Mouse (Mus musculus): ENCODE results near the gene Asb1. TPM values are rescaled to one million over a fixed set of nuclear protein-coding genes. Genes with fewer than 3 reads are reported as not detected.

Asb1 gene
- 2.6 TPM in 2 replicates for polyA plus RNA-seq (2015; fragmentation: Nextera tagmentation; extraction: Ambion mirVana)

DNA sequence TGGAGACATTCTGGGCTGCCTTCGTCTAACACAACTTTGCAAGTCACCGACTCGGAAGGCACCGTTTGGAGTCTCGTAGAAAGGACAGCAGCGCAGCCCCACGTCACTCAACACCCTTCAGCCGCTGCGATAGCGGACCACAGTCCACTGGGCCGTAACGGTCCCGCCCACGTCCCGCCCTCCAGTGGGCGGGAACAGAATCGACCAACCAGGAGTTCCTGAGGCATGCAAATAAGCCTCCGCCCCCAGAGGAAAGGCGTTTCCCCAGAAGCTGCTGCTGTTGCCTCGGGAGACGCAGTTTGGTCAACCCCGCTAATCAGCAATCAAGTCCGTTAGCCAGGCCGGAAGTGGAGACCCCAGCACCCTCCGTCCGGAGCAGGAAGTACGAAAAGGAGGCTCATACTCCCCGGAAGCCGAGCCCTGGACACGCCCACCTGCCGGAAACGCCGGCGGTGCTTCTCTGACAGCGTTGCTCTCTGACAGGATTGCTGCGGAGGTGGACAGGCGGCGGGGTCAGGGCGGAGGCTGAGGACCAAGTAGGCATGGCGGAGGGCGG is at the start of gene Asb1:
Asb1 (plus strand) TSS at position 274 of the 556 bp plus-strand sequence.
- H3K9ac ChIP-seq (ENCODE audit: low read depth, low read length): peak within 1 kb of the TSS; percentile 76
- ATAC-seq: peak; percentile 96
- H3K27ac ChIP-seq (ENCODE audit: low read depth, low read length): peak within 1 kb of the TSS; percentile 35; the same call in 1 of the 2 replicates
- peaks cover 7% of the 10 kb centered on the region for H3K36me3 ChIP-seq (ENCODE audit: control insufficient read depth, insufficient read depth)
- peak; percentile 50 for TF ChIP-seq CTCF (IDR thresholded peaks at IDR 0.05; ENCODE audit: low read depth)
- under 1% methylated on average over 41 of the region's 41 CpGs for WGBS
- peak within 1 kb of the TSS; percentile 83 for H3K4me3 ChIP-seq (ENCODE audit: low read depth, low read length)
- no peaks in the 10 kb centered on the region for H3K27me3 ChIP-seq (replicated peaks; ENCODE audit: control insufficient read depth, insufficient read depth, low read length)
- 0 out of 2 replicates have a peak, but pooled peaks cover 11% of the 10 kb centered on the region for H3K4me1 ChIP-seq (replicated peaks; ENCODE audit: control insufficient read depth, insufficient read depth, low read length)
- H3K9me3 ChIP-seq (ENCODE audit: control insufficient read depth): no peaks in the 10 kb centered on the region
- peak within 1 kb of the TSS; percentile 95 for H3K4me2 ChIP-seq (replicated peaks; ENCODE audit: low read depth)

DNA sequence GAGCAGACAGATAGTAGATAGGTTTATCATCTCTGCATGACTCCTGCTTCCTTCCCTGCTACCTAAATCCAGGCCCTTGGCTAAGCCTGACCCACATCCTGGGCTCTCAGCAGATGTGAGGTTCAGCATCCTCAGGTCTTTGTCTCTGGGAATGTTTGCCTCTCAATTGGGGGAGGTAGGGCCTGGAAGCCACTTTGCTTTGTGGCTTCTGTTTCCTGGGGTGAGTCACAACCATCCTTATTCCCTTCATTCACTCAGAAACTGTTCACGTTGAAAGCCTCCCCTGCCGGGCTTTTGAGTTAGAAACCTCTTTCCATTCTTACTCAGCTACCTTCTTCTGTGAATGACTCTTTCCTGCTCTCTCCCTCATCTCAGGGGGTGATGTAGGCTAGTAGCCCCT is 47.6 kb upstream of the Asb1 start:
- no peak for TF ChIP-seq CTCF (IDR thresholded peaks at IDR 0.05; ENCODE audit: low read depth)
- H3K4me3 ChIP-seq (ENCODE audit: low read depth, low read length): no peak overlapping the region
- no peak overlapping the region for H3K4me2 ChIP-seq (replicated peaks; ENCODE audit: low read depth)
- no peaks in the 10 kb centered on the region for H3K27me3 ChIP-seq (replicated peaks; ENCODE audit: control insufficient read depth, insufficient read depth, low read length)
- no peak for ATAC-seq
- no peaks in the 10 kb centered on the region for H3K9me3 ChIP-seq (ENCODE audit: control insufficient read depth)
- H3K9ac ChIP-seq (ENCODE audit: low read depth, low read length): no peak overlapping the region
- no peak overlapping the region for H3K27ac ChIP-seq (ENCODE audit: low read depth, low read length)
- 68% methylated on average over 2 of the region's 2 CpGs for WGBS
- no peaks in the 10 kb centered on the region for H3K4me1 ChIP-seq (replicated peaks; ENCODE audit: control insufficient read depth, insufficient read depth, low read length)
- H3K36me3 ChIP-seq (ENCODE audit: control insufficient read depth, insufficient read depth): no peaks in the 10 kb centered on the region

DNA sequence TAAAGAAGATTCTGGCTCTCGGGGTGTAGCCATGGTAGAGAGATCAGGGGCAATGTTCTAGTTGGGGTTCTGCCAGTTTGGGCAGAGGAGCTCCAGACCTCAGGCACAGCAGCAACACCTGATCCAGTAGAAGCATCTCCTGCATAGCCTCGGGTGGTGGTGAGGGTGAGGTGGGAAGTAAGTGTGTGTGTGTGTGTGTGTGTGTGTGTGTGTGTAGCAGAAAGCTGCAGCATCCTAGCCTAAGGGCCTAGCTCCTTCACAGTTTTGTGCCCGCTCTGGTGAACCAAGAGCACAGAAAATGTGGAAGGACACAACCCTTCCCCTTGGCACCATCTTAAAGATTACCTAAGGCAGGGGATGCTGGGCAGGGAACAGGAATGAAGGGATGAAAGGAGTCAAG is 46.4 kb upstream of the Asb1 start:
- Histone ChIP-seq H3K9me3 (ENCODE audit: control insufficient read depth) (no peaks in the 10 kb centered on the region), H3K4me1 (replicated peaks; ENCODE audit: control insufficient read depth, insufficient read depth, low read length) (no peaks in the 10 kb centered on the region), H3K36me3 (ENCODE audit: control insufficient read depth, insufficient read depth) (no peaks in the 10 kb centered on the region), H3K4me2 (replicated peaks; ENCODE audit: low read depth) (peak overlapping the region; percentile 81), H3K4me3 (ENCODE audit: low read depth, low read length) (peak overlapping the region; percentile 73), H3K27ac (ENCODE audit: low read depth, low read length) (no peak overlapping the region), H3K27me3 (replicated peaks; ENCODE audit: control insufficient read depth, insufficient read depth, low read length) (no peaks in the 10 kb centered on the region), H3K9ac (ENCODE audit: low read depth, low read length) (no peak overlapping the region)
- WGBS: 39% methylated on average over 3 of the region's 3 CpGs
- ATAC-seq: peak; percentile 9; the same call in 1 of the 2 replicates
- no peak for TF ChIP-seq CTCF (IDR thresholded peaks at IDR 0.05; ENCODE audit: low read depth)

DNA sequence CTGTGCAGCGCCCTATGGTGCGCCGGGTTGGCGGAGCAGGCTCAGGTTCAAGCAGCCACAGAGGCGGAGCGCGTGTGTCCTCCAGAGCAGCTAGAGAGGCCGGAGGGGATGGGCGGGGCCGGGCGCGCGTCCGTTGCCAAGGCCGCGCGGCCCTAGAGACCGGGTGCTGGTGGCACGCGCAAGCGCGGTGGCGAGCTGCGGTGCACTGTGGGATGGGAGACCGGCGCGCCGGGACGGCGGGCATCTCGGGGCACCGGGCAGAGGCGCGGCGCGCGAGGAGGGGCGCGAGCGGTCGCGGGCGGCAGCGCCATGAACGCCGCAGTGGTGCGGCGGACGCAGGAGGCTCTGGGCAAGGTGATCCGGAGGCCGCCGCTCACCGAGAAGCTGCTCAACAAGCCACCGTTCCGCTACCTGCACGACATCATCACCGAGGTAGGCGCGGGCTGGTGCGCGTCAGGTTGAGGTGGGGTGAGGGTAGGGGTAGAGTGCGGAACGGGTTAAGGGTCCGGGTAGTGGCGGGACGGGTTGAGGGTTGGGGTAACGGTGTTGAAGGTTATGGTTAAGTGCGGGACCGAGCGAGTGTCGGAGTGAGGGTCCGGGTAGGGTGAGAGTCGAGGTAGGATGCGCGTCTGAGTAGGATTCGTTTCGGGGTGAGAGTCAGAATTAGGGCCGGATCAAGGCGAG is 45.7 kb upstream of the Asb1 start, which contains the start of gene Traf3ip1:
Traf3ip1 (plus strand) TSS at position 191 of the 684 bp plus-strand sequence.
- Histone ChIP-seq H3K27ac (ENCODE audit: low read depth, low read length) (no peak within 1 kb of the TSS; the same call in 1 of the 2 replicates), H3K36me3 (ENCODE audit: control insufficient read depth, insufficient read depth) (0 out of 2 replicates have a peak, but pooled peaks cover 3% of the 10 kb centered on the region), H3K9ac (ENCODE audit: low read depth, low read length) (peak within 1 kb of the TSS; percentile 52), H3K4me3 (ENCODE audit: low read depth, low read length) (peak within 1 kb of the TSS; percentile 73), H3K4me1 (replicated peaks; ENCODE audit: control insufficient read depth, insufficient read depth, low read length) (no peaks in the 10 kb centered on the region), H3K4me2 (replicated peaks; ENCODE audit: low read depth) (peak within 1 kb of the TSS; percentile 81), H3K27me3 (replicated peaks; ENCODE audit: control insufficient read depth, insufficient read depth, low read length) (no peaks in the 10 kb centered on the region), H3K9me3 (ENCODE audit: control insufficient read depth) (no peaks in the 10 kb centered on the region)
- peak; percentile 98 for ATAC-seq
- no peak for TF ChIP-seq CTCF (IDR thresholded peaks at IDR 0.05; ENCODE audit: low read depth)
- WGBS: under 1% methylated on average over 72 of the region's 79 CpGs

DNA sequence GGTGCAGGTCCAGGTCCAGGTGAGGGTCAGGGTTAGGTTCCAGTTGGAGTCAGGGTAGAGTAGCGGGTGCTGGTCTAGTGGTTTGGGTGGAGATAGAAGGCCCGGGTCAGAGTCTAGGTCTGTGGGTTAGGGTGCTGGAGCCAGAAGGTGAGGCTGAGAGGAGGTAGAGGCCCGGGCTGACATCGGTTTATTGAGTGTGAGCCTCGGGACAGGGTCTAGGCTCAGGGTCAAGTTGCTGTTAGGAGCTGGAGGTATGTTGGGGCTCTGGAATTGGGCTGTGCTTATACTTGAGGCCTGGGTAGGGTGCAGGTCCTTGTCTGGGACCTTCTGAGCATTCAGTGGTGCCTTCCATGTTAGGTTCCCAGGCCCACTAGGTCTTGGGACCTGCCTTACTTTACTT is 45.0 kb upstream of the Asb1 start:
- TF ChIP-seq CTCF (IDR thresholded peaks at IDR 0.05; ENCODE audit: low read depth): no peak
- Histone ChIP-seq H3K27me3 (replicated peaks; ENCODE audit: control insufficient read depth, insufficient read depth, low read length) (no peaks in the 10 kb centered on the region), H3K4me2 (replicated peaks; ENCODE audit: low read depth) (peak overlapping the region; percentile 81), H3K4me1 (replicated peaks; ENCODE audit: control insufficient read depth, insufficient read depth, low read length) (no peaks in the 10 kb centered on the region), H3K27ac (ENCODE audit: low read depth, low read length) (no peak overlapping the region), H3K9ac (ENCODE audit: low read depth, low read length) (peak overlapping the region; percentile 52), H3K9me3 (ENCODE audit: control insufficient read depth) (no peaks in the 10 kb centered on the region), H3K4me3 (ENCODE audit: low read depth, low read length) (peak overlapping the region; percentile 73), H3K36me3 (ENCODE audit: control insufficient read depth, insufficient read depth) (0 out of 2 replicates have a peak, but pooled peaks cover 9% of the 10 kb centered on the region)
- 39% methylated on average over 5 of the region's 5 CpGs for WGBS
- ATAC-seq: no peak; the same call in 1 of the 2 replicates

DNA sequence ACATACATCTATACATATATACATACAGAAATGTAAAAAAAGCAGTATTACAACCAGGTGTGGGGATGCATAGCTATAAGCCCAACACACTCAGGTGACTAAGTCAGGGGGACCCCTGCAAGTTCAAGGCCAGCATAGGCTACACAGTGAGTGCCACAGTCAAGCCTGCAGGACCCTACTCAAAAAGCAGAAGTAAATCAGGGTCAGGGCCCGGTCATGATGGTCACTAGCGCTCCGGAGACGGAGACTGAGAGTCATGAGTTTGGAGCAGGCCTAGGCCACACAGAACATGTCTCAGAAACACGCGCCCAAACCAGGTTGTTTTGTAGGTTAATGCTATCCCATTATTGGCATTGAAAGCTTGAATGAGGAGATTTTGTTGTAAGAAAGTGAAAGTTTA is 41.8 kb upstream of the Asb1 start:
- TF ChIP-seq CTCF (IDR thresholded peaks at IDR 0.05; ENCODE audit: low read depth): no peak
- WGBS: 95% methylated on average over 6 of the region's 6 CpGs

More for the DNA sequence above, 41.8 kb upstream of the Asb1 start:
- H3K36me3 ChIP-seq (ENCODE audit: control insufficient read depth, insufficient read depth): peaks cover 28% of the 10 kb centered on the region
- no peaks in the 10 kb centered on the region for H3K27me3 ChIP-seq (replicated peaks; ENCODE audit: control insufficient read depth, insufficient read depth, low read length)
- no peaks in the 10 kb centered on the region for H3K4me1 ChIP-seq (replicated peaks; ENCODE audit: control insufficient read depth, insufficient read depth, low read length)
- H3K27ac ChIP-seq (ENCODE audit: low read depth, low read length): no peak overlapping the region
- no peak overlapping the region for H3K9ac ChIP-seq (ENCODE audit: low read depth, low read length)
- H3K9me3 ChIP-seq (ENCODE audit: control insufficient read depth): no peaks in the 10 kb centered on the region
- no peak overlapping the region for H3K4me2 ChIP-seq (replicated peaks; ENCODE audit: low read depth)
- no peak for ATAC-seq
- no peak overlapping the region for H3K4me3 ChIP-seq (ENCODE audit: low read depth, low read length)
